Mouse (Mus musculus) kidney, postnatal 25 days (tissue): ENCODE measurements around the gene Six4.
"Not testable (repeated sequence)": the region's sequence is repeated elsewhere in the genome, so short reads cannot be mapped to it uniquely, and the experiment has no call there.

Source experiments
- DNase-seq, 2 experiments: peaks; one replicate each; pipeline ENCODE4 v3.0.0; 2021; ENCODE audit warnings: mixed read lengths in 2 of 2

Gene Six4

GRCm38 (mm10) chr12:73087086-73087485 is 26.2 kb downstream of the Six4 start:
- no peak for DNase-seq

GRCm38 (mm10) chr12:73085739-73086630 is 27.3 kb downstream of the Six4 start:
- DNase-seq = no peak

- DNase-seq = no peak
Observed at GRCm38 (mm10) chr12:73083773-73084172, 29.5 kb downstream of the Six4 start.

DNA sequence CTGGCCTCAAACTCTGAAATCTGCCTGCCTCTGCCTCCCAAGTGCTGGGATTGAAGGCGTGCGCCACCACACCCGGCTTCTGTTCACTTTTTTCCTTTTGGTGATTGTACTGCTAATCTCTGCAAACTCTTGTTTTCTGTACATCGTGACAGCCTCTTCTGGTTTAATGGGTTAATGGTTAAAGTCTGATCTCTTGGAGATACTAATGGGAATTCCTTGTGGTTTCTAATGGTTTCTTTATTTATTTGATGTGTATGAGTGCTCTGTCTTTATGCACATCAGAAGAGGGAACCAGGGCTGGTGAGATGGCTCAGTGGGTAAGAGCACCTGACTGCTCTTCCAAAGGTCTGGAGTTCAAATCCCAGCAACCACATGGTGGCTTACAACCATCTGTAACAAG is 31.4 kb downstream of the Six4 start:
- not testable (repeated sequence) for DNase-seq

GRCm38 (mm10) chr12:73060805-73061410 is 52.3 kb downstream of the Six4 start:
- DNase-seq = no peak

DNA sequence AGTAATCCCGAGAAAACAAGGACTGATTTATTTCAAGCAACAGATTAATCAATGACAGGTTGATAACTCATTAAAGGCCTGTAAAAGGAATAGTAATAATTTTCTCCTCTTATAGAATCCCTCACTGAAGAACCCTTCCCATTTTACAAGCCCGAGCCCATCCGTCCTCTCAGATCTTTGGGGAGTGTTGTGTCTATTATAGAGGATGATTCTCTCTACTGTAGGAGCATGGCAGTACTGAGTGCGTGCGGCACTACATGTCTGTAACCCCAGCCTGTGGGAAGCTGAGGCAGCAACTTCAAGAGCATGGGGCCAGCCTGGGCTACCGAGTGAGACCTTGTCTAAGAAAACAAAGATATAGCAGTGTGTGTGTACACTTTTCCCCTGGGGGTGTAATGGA is 55.8 kb downstream of the Six4 start:
- peak in 1 of 2 experiments; percentile 25 for DNase-seq

- no peak for DNase-seq
Observed at GRCm38 (mm10) chr12:73055451-73055850, 57.8 kb downstream of the Six4 start.

- no peak for DNase-seq
Observed at GRCm38 (mm10) chr12:73054576-73055185, 58.6 kb downstream of the Six4 start.

DNA sequence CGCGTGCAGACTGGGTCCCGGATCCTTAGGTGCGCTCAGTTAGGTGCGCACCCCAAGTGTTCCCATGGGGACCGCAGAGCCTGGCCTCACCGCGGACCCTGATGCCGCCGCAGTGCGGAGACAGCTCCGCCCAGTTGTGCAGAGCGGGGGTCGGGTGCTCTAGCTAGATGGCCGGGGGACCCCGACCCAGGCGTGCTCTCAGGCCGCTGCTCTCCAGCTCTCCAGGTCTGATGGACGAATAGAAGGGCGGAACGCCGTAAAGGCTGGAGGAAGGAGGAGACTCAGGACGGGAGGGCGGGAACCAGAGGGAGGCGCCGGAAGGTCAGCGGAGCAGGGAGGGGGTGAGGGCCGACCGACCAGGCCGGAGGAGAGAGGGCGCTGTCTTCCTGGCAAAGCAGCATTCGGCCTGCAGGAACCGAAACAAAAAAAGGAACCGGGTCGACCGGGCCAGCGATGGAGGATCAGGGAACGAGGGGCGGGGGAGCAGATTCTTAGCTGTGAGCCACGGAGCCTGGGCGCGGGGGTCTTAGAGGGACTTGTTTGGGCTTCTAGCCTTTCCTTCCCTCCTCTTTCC is 59.5 kb downstream of the Six4 start, which contains the start of gene Six1:
TSS of gene Six1 (minus strand) at position 220 of the 574 bp plus-strand sequence.
- peak; percentile 80 to 91 for DNase-seq

DNA sequence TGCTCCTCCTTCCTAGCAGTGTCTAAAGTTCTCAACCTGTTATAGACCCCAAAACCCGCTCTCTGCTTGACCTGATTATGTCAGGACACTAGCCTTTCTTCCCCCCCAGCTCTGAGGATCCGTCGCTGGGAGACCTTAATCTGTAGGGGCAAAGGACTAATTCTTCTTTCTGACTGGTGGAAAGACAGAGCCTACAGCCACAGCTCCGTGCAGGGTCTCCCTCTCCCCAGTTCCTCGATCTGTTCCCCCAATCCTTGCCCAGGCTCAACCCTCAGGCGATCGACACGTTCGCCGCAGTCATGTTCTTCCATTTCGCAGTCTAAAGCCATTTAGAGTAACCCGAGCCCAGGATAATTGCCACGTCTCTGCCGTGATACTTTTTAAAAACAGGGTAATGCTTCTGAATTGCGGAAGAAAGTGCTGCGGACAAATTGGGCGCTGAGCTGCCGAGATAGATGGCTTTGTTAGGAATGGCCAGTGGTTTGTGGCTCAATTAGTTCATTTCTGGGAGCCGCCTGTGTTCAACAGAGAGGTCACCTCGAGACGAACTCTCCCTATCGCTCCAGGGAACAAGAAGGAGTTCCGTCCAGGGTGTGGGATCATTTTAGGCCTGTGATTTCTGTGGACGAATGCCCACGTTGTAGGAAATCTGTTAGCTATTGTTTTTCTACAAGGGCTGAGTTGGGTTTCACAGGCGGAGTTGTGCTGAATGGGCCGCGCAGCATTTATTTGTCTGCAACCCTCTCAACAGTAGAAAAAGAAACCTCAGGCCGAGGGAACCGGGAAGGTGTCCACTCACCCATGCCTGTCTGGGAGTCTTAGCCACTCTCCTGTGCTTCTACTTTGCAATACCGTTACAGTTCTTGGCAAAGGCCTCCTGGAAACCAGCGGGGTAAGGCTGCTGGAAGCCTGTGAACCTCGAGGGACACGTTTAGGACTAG is 60.3 kb downstream of the Six4 start:
- peak in 1 of 2 experiments; percentile 15 for DNase-seq

GRCm38 (mm10) chr12:73052036-73052650 is 61.1 kb downstream of the Six4 start:
- peak in 1 of 2 experiments; percentile 29 for DNase-seq

GRCm38 (mm10) chr12:73050811-73051580 is 62.3 kb downstream of the Six4 start:
- DNase-seq = no peak

GRCm38 (mm10) chr12:73050305-73050704 is 63.0 kb downstream of the Six4 start:
- DNase-seq = no peak
